Mouse (Mus musculus) layer of hippocampus, adult 18-20 months (tissue): ENCODE data around the gene Ulk4. TPM values are rescaled to one million over a fixed set of nuclear protein-coding genes. Genes with fewer than 3 reads are reported as not detected.
"Not testable (repeated sequence)": the region's sequence is repeated elsewhere in the genome, so short reads cannot be mapped to it uniquely, and the experiment has no call there.

Source experiments
- DNase-seq, 2 experiments: peaks; one replicate each; pipeline ENCODE4 v3.0.0; 2022; ENCODE audit warnings: low spot score in 2 of 2
- total RNA-seq, 2 experiments: library from RNA; stranded (reverse); gene quantifications; 2 replicates each; pipeline ENCODE4 v1.2.3; 2021

The Ulk4 gene
- total RNA-seq, 2 experiments from 2014 or later, result 7.7 to 8.3 TPM

GRCm38 (mm10) chr9:121199146-121199685 is 77.8 kb downstream of the Ulk4 start:
- not testable (repeated sequence) for DNase-seq

- DNase-seq, result peak in 1 of 2 experiments; percentile 19
Measured at GRCm38 (mm10) chr9:121196473-121196872, 80.5 kb downstream of the Ulk4 start.

- no peak for DNase-seq
Measured at GRCm38 (mm10) chr9:121195106-121195505, 81.9 kb downstream of the Ulk4 start.

GRCm38 (mm10) chr9:121192601-121193370 is 84.2 kb downstream of the Ulk4 start:
- DNase-seq, result no peak

GRCm38 (mm10) chr9:121187811-121188210 is 89.2 kb downstream of the Ulk4 start:
- peak in 1 of 2 experiments; percentile 36 for DNase-seq

GRCm38 (mm10) chr9:121185796-121186195 is 91.2 kb downstream of the Ulk4 start:
- no peak for DNase-seq

- DNase-seq, result no peak
Measured at GRCm38 (mm10) chr9:121176350-121176749, 100.6 kb downstream of the Ulk4 start.

GRCm38 (mm10) chr9:121175201-121175600 is 101.8 kb downstream of the Ulk4 start:
- DNase-seq, result no peak

- DNase-seq, result no peak
Measured at GRCm38 (mm10) chr9:121172123-121172522, 104.9 kb downstream of the Ulk4 start.

GRCm38 (mm10) chr9:121171609-121172008 is 105.4 kb downstream of the Ulk4 start:
- DNase-seq, result no peak

GRCm38 (mm10) chr9:121164607-121165006 is 112.4 kb downstream of the Ulk4 start:
- no peak for DNase-seq

- peak in 1 of 2 experiments; percentile 45 for DNase-seq
Measured at GRCm38 (mm10) chr9:121162789-121163188, 114.2 kb downstream of the Ulk4 start.

GRCm38 (mm10) chr9:121161818-121162565 is 115.0 kb downstream of the Ulk4 start:
- DNase-seq, result no peak

- peak in 1 of 2 experiments; percentile 49 for DNase-seq
Measured at GRCm38 (mm10) chr9:121156253-121156831, 120.7 kb downstream of the Ulk4 start.

GRCm38 (mm10) chr9:121153276-121153675 is 123.7 kb downstream of the Ulk4 start:
- DNase-seq, result no peak

GRCm38 (mm10) chr9:121148602-121149001 is 128.4 kb downstream of the Ulk4 start:
- no peak for DNase-seq

- no peak for DNase-seq
Measured at GRCm38 (mm10) chr9:121143208-121143607, 133.8 kb downstream of the Ulk4 start.

GRCm38 (mm10) chr9:121132549-121132948 is 144.4 kb downstream of the Ulk4 start:
- no peak for DNase-seq

GRCm38 (mm10) chr9:121129533-121129932 is 147.5 kb downstream of the Ulk4 start:
- no peak for DNase-seq

- DNase-seq, result no peak
Measured at GRCm38 (mm10) chr9:121128934-121129333, 148.1 kb downstream of the Ulk4 start.

GRCm38 (mm10) chr9:121127025-121127424 is 150.0 kb downstream of the Ulk4 start:
- DNase-seq, result no peak

GRCm38 (mm10) chr9:121124705-121125104 is 152.3 kb downstream of the Ulk4 start:
- peak in 1 of 2 experiments; percentile 51 for DNase-seq
